Mouse (Mus musculus) CH12.LX (cell line): ENCODE data around the gene Patj. TPM values are rescaled to one million over a fixed set of nuclear protein-coding genes. Genes with fewer than 3 reads are reported as not detected.

Experiments
- DNase-seq: peaks from one replicate; pipeline ENCODE4 v3.0.0-alpha.2; 2013; ENCODE audit errors: extremely low read depth
- H3K27ac ChIP-seq: 2 replicates; pipeline ENCODE4 v1.5.1; 2012; ENCODE audit warnings: low read depth, mild to moderate bottlenecking, control low read depth, moderate library complexity; ENCODE audit not compliant: insufficient read depth
- H3K27me3 ChIP-seq: replicated peaks from 2 replicates; pipeline ENCODE3; 2012; ENCODE audit warnings: inconsistent platforms
- H3K36me3 ChIP-seq, 2 experiments: replicated peaks in 1 of 2; 2 replicates each; pipeline versions ENCODE3 to v1.6.1; 2012; ENCODE audit warnings: inconsistent platforms in 1 of 2, low read length in 1 of 2, mild to moderate bottlenecking in 1 of 2, mixed read lengths in 1 of 2, moderate library complexity in 1 of 2; ENCODE audit not compliant: control insufficient read depth in 1 of 2, insufficient read depth in 1 of 2
- H3K4me1 ChIP-seq, 2 experiments: 2 replicates each; pipeline ENCODE4 v1.6.1; 2012; ENCODE audit warnings: inconsistent platforms in 1 of 2, moderate library complexity in 1 of 2; ENCODE audit not compliant: insufficient read depth in 2 of 2, control insufficient read depth in 1 of 2
- H3K4me2 ChIP-seq: 2 replicates; pipeline ENCODE4 v1.6.1; 2012; ENCODE audit warnings: low read depth, mild to moderate bottlenecking, control low read depth; ENCODE audit not compliant: poor library complexity, insufficient read depth, severe bottlenecking
- H3K4me3 ChIP-seq, 3 experiments: fragments of 150-350 bp in 1 of 3; sonication (generic) in 1 of 3; replicated peaks in 1 of 3; 2 replicates each; pipeline versions ENCODE3 to v1.5.1; 2011 to 2012; ENCODE audit warnings: low read depth in 2 of 3, low read length in 2 of 3, mild to moderate bottlenecking in 2 of 3, moderate library complexity in 2 of 3, control low read depth in 1 of 3, improper control_type of control experiment in 1 of 3, inconsistent platforms in 1 of 3, mixed read lengths in 1 of 3; ENCODE audit not compliant: poor library complexity in 1 of 3
- H3K79me2 ChIP-seq: replicated peaks from 2 replicates; pipeline ENCODE4 v1.6.1; 2012; ENCODE audit warnings: mild to moderate bottlenecking, moderate library complexity; ENCODE audit not compliant: control insufficient read depth, poor library complexity, insufficient read depth, severe bottlenecking; ENCODE audit errors: extremely low read depth
- H3K9ac ChIP-seq: 2 replicates; pipeline ENCODE4 v1.6.1; 2012; ENCODE audit warnings: low read depth, mild to moderate bottlenecking, control low read depth, moderate library complexity; ENCODE audit not compliant: insufficient read depth
- H3K9me3 ChIP-seq: replicated peaks from 2 replicates; pipeline ENCODE3; 2012; ENCODE audit warnings: low read length, inconsistent platforms, mixed read lengths
- CHD1 ChIP-seq: IDR thresholded peaks from 2 replicates; pipeline ENCODE4 v1.6.1; 2012; ENCODE audit warnings: low read depth, low read length, improper control_type of control experiment, inconsistent platforms
- CHD2 ChIP-seq: IDR thresholded peaks from 2 replicates; pipeline ENCODE4 v1.6.1; 2011; ENCODE audit warnings: low read length, improper control_type of control experiment
- E2F4 ChIP-seq: IDR thresholded peaks from 2 replicates; pipeline ENCODE4 v1.6.1; 2011; ENCODE audit warnings: low read depth, low read length, improper control_type of control experiment; ENCODE audit not compliant: insufficient replicate concordance
- ETS1 ChIP-seq: conservative IDR thresholded peaks from 2 replicates; pipeline ENCODE4 v1.6.1; 2012; ENCODE audit warnings: low read depth, mild to moderate bottlenecking, inconsistent platforms, low read length, improper control_type of control experiment, moderate library complexity
- GABPA ChIP-seq: IDR thresholded peaks from 2 replicates; pipeline ENCODE4 v1.6.1; 2012; ENCODE audit warnings: low read depth, low read length, improper control_type of control experiment, inconsistent platforms; ENCODE audit not compliant: insufficient replicate concordance
- HCFC1 ChIP-seq: IDR thresholded peaks from 2 replicates; pipeline ENCODE4 v1.6.1; 2012; ENCODE audit warnings: low read depth, mild to moderate bottlenecking, inconsistent platforms, low read length, improper control_type of control experiment
- JUN ChIP-seq: IDR thresholded peaks from 2 replicates; pipeline ENCODE4 v1.6.1; 2011; ENCODE audit warnings: low read depth, mild to moderate bottlenecking, low read length, improper control_type of control experiment, moderate library complexity; ENCODE audit not compliant: insufficient read depth
- JUND ChIP-seq: conservative IDR thresholded peaks from 2 replicates; pipeline ENCODE4 v1.6.1; 2011; ENCODE audit warnings: low read depth, low read length, improper control_type of control experiment
- MAFK ChIP-seq: IDR thresholded peaks from 2 replicates; pipeline ENCODE4 v1.6.1; 2011; ENCODE audit warnings: low read length, improper control_type of control experiment; ENCODE audit not compliant: insufficient replicate concordance
- MAX ChIP-seq: IDR thresholded peaks from 2 replicates; pipeline ENCODE4 v1.6.1; 2011; ENCODE audit warnings: low read length, improper control_type of control experiment
- MAZ ChIP-seq: IDR thresholded peaks from 2 replicates; pipeline ENCODE4 v1.6.1; 2012; ENCODE audit warnings: low read depth, mild to moderate bottlenecking, inconsistent platforms, low read length, improper control_type of control experiment, moderate library complexity
- NRF1 ChIP-seq: IDR thresholded peaks from 2 replicates; pipeline ENCODE4 v1.6.1; 2014; ENCODE audit warnings: low read depth, mild to moderate bottlenecking, inconsistent platforms, low read length, improper control_type of control experiment, moderate library complexity
- POLR2A ChIP-seq: IDR thresholded peaks from 2 replicates; pipeline ENCODE4 v1.6.1; 2011; ENCODE audit warnings: low read depth, mild to moderate bottlenecking, improper control_type of control experiment, low read length
- RAD21 ChIP-seq: IDR thresholded peaks from 2 replicates; pipeline ENCODE4 v1.6.1; 2011; ENCODE audit warnings: low read depth, mild to moderate bottlenecking, low read length, improper control_type of control experiment, moderate library complexity
- RCOR1 ChIP-seq: conservative IDR thresholded peaks from 2 replicates; pipeline ENCODE4 v1.6.1; 2012; ENCODE audit warnings: low read depth, mild to moderate bottlenecking, inconsistent platforms, low read length, improper control_type of control experiment
- SIN3A ChIP-seq: IDR thresholded peaks from 2 replicates; pipeline ENCODE4 v1.6.1; 2012; ENCODE audit warnings: low read length, improper control_type of control experiment, inconsistent platforms
- SMC3 ChIP-seq: IDR thresholded peaks from 2 replicates; pipeline ENCODE4 v1.6.1; 2011; ENCODE audit warnings: low read depth, low read length, improper control_type of control experiment
- TBP ChIP-seq: conservative IDR thresholded peaks from 2 replicates; pipeline ENCODE4 v1.6.1; 2011; ENCODE audit warnings: low read depth, low read length, improper control_type of control experiment
- UBTF ChIP-seq: IDR thresholded peaks from 2 replicates; pipeline ENCODE4 v1.6.1; 2012; ENCODE audit warnings: low read depth, mild to moderate bottlenecking, inconsistent platforms, low read length, improper control_type of control experiment, moderate library complexity
- USF1 ChIP-seq: IDR thresholded peaks from 2 replicates; pipeline ENCODE4 v1.6.1; 2014; ENCODE audit warnings: low read depth, mild to moderate bottlenecking, inconsistent platforms, low read length, improper control_type of control experiment
- ZC3H11A ChIP-seq: IDR thresholded peaks from 2 replicates; pipeline ENCODE4 v1.6.1; 2012; ENCODE audit warnings: low read depth, mild to moderate bottlenecking, inconsistent platforms, low read length, improper control_type of control experiment
- ZKSCAN1 ChIP-seq: IDR thresholded peaks from 2 replicates; pipeline ENCODE4 v1.6.1; 2012; ENCODE audit warnings: low read depth, inconsistent platforms, low read length, improper control_type of control experiment, borderline replicate concordance
- ZMIZ1 ChIP-seq: IDR thresholded peaks from 2 replicates; pipeline ENCODE4 v1.6.1; 2012; ENCODE audit warnings: low read depth, mild to moderate bottlenecking, inconsistent platforms, low read length, improper control_type of control experiment
- dilution Hi-C: fragments of 300-500 bp; cut with MboI; formaldehyde crosslinking; loops from 2 replicates; pipeline ENCODE4 v1.14.3; 2020; ENCODE audit warnings: low sequenced_read_pairs; ENCODE audit not compliant: extremely low pct_unique_long_range_greater_than_20kb, extremely low pct_ligation_motif_present
- in situ Hi-C: fragments of 300-500 bp; cut with MboI; formaldehyde crosslinking; loops from 3 replicates; pipeline ENCODE4 v1.14.3; 2019; ENCODE audit warnings: low sequenced_read_pairs, low pct_ligation_motif_present, low pct_unique_long_range_greater_than_20kb, mixed read lengths
- polyA plus RNA-seq: library from polyadenylated mRNA; unstranded; fragments of >175 nt; gene quantifications from 2 replicates; pipeline ENCODE4 v1.2.1, GENCODE M21; 2012; ENCODE audit warnings: low read depth; ENCODE audit not compliant: insufficient read length
- total RNA-seq, 2 experiments: library from RNA; depleted of rRNA; stranded (reverse); fragments of 300-350 nt in 1 of 2; fragments of >200 nt in 1 of 2; gene quantifications; 2 replicates each; pipeline ENCODE4 v1.2.3; 2012 to 2014

Gene Patj
- total and polyA plus RNA-seq, 3 experiments = 1.2 to 6.1 (median 2.0) TPM

DNA sequence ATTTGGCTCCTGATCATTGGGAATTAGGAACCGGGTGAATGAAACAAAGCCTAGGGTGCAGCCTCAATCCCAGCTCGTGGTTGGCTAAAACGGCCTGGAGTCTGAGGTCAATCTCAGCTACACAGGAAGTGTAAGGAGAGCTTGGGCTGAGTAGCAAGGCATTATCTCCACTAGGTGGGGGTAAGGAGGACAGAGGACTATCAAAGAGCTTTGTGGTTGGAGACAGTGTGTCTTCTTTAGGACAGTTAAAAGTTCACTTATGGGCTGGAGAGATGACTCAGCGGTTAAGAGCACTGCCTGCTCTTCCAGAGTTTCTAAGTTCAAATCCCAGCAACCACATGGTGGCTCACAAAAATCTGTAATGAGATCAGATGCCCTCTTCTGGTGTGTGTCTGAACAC lies 329.9 kb downstream of the Patj start:
- Histone ChIP-seq H3K9me3 (peaks cover 54% of the 10 kb centered on the region), H3K4me2 (no peak overlapping the region), H3K4me1 (no peaks in the 10 kb centered on the region), H3K4me3 (no peak overlapping the region), H3K79me2 (no peaks in the 10 kb centered on the region), H3K27me3 (no peaks in the 10 kb centered on the region), H3K9ac (no peak overlapping the region), H3K36me3 (no peaks in the 10 kb centered on the region), H3K27ac (no peak overlapping the region)
- TF ChIP-seq UBTF (no peak), JUN (no peak), MAZ (no peak), CHD1 (no peak)
- dilution Hi-C loops = no loop called here
- DNase-seq = no peak
- in situ Hi-C loops = no loop called here

DNA sequence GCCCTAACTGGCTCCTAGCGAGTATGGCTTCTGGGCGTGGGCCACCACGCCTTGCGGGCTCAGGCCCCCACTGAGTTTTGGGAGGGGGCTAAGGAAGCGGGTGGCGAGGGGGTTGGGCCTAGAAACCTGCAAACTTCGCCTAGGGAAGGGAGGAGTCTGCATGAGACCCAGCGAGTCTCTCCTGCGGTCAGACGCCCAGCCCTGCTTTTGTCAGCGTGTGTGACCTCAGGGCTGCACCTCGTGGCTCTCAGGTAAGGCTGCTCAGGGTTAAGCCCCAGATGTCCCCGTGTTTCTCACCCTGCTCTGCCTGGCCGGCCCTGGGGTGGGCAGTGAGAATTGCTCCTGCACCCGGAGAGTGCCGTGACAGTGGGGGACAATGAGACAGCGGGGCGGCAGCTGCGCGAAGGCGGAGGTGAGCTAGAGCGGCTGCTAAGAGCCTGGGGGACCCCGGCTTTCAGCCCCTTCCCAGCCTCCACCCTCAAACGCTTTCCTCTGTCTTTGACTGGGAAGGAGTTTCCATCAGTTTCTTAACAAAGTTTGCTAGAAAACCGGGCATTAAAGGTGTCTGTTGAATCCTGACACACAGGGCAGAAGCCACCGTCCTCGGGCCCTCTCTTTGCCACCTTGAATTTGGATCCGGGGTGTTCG lies 331.1 kb downstream of the Patj start, which contains the start of gene L1td1:
L1td1 (plus strand) TSS at position 145 of the 648 bp plus-strand sequence.
- dilution Hi-C loops = no loop called here
- H3K79me2 ChIP-seq = no peaks in the 10 kb centered on the region
- no peak for TF ChIP-seq SMC3
- TF ChIP-seq HCFC1 = no peak
- TF ChIP-seq ETS1 = no peak
- no peak for TF ChIP-seq ZC3H11A
- TF ChIP-seq ZMIZ1 = no peak
- TF ChIP-seq RAD21 = no peak
- no peak for TF ChIP-seq MAX
- no peak for TF ChIP-seq TBP
- TF ChIP-seq GABPA = no peak
- no peak for TF ChIP-seq CHD1
- TF ChIP-seq SIN3A = no peak
- no peak for TF ChIP-seq POLR2A
- TF ChIP-seq JUND = no peak
- no peak for TF ChIP-seq ZKSCAN1
- TF ChIP-seq MAFK = no peak
- no peak for TF ChIP-seq NRF1
- no peak for TF ChIP-seq RCOR1
- no peak for TF ChIP-seq USF1
- TF ChIP-seq CHD2 = no peak
- no peak for TF ChIP-seq E2F4
- no peak within 1 kb of the TSS for H3K4me3 ChIP-seq
- H3K9me3 ChIP-seq = peaks cover 63% of the 10 kb centered on the region
- no peak within 1 kb of the TSS for H3K9ac ChIP-seq
- no peaks in the 10 kb centered on the region for H3K36me3 ChIP-seq
- in situ Hi-C loops = no loop called here
- no peak for DNase-seq
- no peak within 1 kb of the TSS for H3K4me2 ChIP-seq
- no peaks in the 10 kb centered on the region for H3K4me1 ChIP-seq
- no peaks in the 10 kb centered on the region for H3K27me3 ChIP-seq
- H3K27ac ChIP-seq = no peak within 1 kb of the TSS
